Mouse (Mus musculus): ENCODE results near the gene Tns4. TPM values are rescaled to one million over a fixed set of nuclear protein-coding genes. Genes with fewer than 3 reads are reported as not detected.

Tns4 gene
- total and polyA plus RNA-seq, 3 experiments, result 0.03 TPM; not detected in 2

DNA sequence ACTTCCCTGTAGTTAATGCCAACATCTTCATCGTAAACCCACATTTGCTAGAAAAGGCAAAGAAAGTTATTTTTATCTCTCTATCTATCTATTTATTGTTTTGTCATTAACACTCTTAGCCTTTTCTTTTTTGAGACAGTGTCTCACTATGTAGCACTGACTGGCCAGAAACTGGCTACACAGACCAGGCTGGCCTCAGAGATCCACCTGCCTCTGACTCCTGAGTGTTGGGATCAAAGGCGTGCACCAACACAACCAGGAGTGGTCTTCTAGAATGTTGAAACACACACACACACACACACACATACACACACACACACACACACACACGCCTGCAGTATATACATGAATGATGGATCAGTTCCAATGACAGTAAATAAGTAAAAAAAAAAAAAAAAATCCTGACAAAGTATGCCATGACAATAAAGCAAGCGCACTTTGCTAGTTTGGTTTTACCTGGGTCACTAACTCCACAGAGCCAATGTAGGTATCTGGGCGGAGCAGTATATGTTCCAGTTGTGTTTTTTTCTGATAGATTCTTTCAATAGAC lies 66.6 kb downstream of the Tns4 start:
- H3K27ac ChIP-seq (ENCODE audit: control insufficient read depth, low read depth, low read length), result no peak overlapping the region
- TF ChIP-seq UBTF (IDR thresholded peaks at IDR 0.05; ENCODE audit: borderline replicate concordance, insufficient read depth, low read depth, low read length), result 0 out of 2 replicates have a peak, but pooled peaks have one; percentile 17
- 0 out of 2 replicates have a peak, but pooled peaks have one; percentile 16 for TF ChIP-seq TBP (IDR thresholded peaks at IDR 0.05; ENCODE audit: low read depth, low read length)
- TF ChIP-seq ZNF384 (IDR thresholded peaks at IDR 0.05; ENCODE audit: low read depth, low read length), result peak; percentile 45; the same call in 1 of the 2 replicates
- peak; percentile 53 for TF ChIP-seq SIN3A (IDR thresholded peaks at IDR 0.05; ENCODE audit: low read length)
- TF ChIP-seq ZKSCAN1 (IDR thresholded peaks at IDR 0.05; ENCODE audit: low read depth, low read length), result no peak
- TF ChIP-seq MAZ (IDR thresholded peaks at IDR 0.05; ENCODE audit: low read depth, low read length), result 0 out of 2 replicates have a peak, but pooled peaks have one; percentile 39
- TF ChIP-seq MXI1 (IDR thresholded peaks at IDR 0.05; ENCODE audit: low read depth, low read length), result no peak; the same call in 1 of the 2 replicates
- H3K36me3 ChIP-seq (ENCODE audit: control insufficient read depth in 1 of 2, insufficient read depth in 2 of 2, low read length in 2 of 2), result peaks cover 46 to 50% of the 10 kb centered on the region in 2 experiments
- H3K4me3 ChIP-seq (ENCODE audit: control insufficient read depth in 1 of 2, insufficient read depth in 1 of 2, low read depth in 2 of 2, low read length in 2 of 2), result peak overlapping the region; percentile 88 to 93
- H3K27me3 ChIP-seq (ENCODE audit: control insufficient read depth in 1 of 2, insufficient read depth in 2 of 2, low read length in 2 of 2), result no peaks in the 10 kb centered on the region
- no peak for DNase-seq (ENCODE audit: low read depth, low spot score)
- H3K9me3 ChIP-seq (replicated peaks; ENCODE audit: insufficient read depth, low read length), result no peaks in the 10 kb centered on the region
- peak overlapping the region; percentile 97 for H3K9ac ChIP-seq (ENCODE audit: control insufficient read depth, low read depth, low read length, poor library complexity, severe bottlenecking)
- peaks cover 0 to 11% of the 10 kb centered on the region in 2 experiments; a peak in 3 of 4 replicates for H3K4me1 ChIP-seq (ENCODE audit: control insufficient read depth in 1 of 2, insufficient read depth in 2 of 2, low read length in 2 of 2)
- peaks cover 42% of the 10 kb centered on the region for H3K79me2 ChIP-seq (ENCODE audit: control insufficient read depth, insufficient read depth, low read length, poor library complexity)

DNA sequence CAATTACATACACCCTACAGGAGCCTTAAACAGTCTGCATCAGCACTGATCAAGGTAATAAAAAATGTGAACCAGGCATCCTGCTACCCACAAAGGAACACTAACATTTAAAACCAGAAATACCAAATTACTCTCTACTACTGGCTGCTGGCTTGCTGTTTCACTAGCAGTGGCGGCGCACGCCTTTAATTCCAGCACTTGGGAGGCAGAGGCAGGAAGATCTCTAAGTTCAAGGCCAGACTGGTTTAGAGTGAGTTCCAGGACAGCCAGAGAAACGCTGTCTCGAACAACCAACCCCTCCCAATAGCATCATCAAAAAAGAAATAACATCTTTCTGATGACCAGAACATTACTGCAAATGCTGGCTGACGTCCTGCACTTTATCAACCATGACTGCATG lies 69.3 kb downstream of the Tns4 start:
- Histone ChIP-seq H3K79me2 (ENCODE audit: control insufficient read depth, insufficient read depth, low read length, poor library complexity) (peaks cover 43% of the 10 kb centered on the region), H3K27me3 (ENCODE audit: control insufficient read depth in 1 of 2, insufficient read depth in 2 of 2, low read length in 2 of 2) (no peaks in the 10 kb centered on the region), H3K36me3 (ENCODE audit: control insufficient read depth in 1 of 2, insufficient read depth in 2 of 2, low read length in 2 of 2) (peaks cover 55 to 76% of the 10 kb centered on the region in 2 experiments), H3K4me3 (ENCODE audit: control insufficient read depth in 1 of 2, insufficient read depth in 1 of 2, low read depth in 2 of 2, low read length in 2 of 2) (no peak overlapping the region), H3K9ac (ENCODE audit: control insufficient read depth, low read depth, low read length, poor library complexity, severe bottlenecking) (no peak overlapping the region), H3K27ac (ENCODE audit: control insufficient read depth, low read depth, low read length) (no peak overlapping the region), H3K9me3 (replicated peaks; ENCODE audit: insufficient read depth, low read length) (no peaks in the 10 kb centered on the region), H3K4me1 (ENCODE audit: control insufficient read depth in 1 of 2, insufficient read depth in 2 of 2, low read length in 2 of 2) (peaks cover 0 to 11% of the 10 kb centered on the region in 2 experiments; a peak in 3 of 4 replicates)
- no peak for DNase-seq (ENCODE audit: low read depth, low spot score)
- TF ChIP-seq MYC (IDR thresholded peaks at IDR 0.05; ENCODE audit: low read depth, low read length), result no peak
- no peak for TF ChIP-seq MAZ (IDR thresholded peaks at IDR 0.05; ENCODE audit: low read depth, low read length)
- TF ChIP-seq SMC3 (IDR thresholded peaks at IDR 0.05; ENCODE audit: low read depth, low read length), result no peak
- no peak for TF ChIP-seq NRF1 (IDR thresholded peaks at IDR 0.05; ENCODE audit: insufficient read depth, low read depth, low read length, poor library complexity, severe bottlenecking)
- TF ChIP-seq GABPA (IDR thresholded peaks at IDR 0.05; ENCODE audit: low read depth, low read length), result no peak
- no peak for TF ChIP-seq KAT2A (conservative IDR thresholded peaks at IDR 0.05; ENCODE audit: low read depth, low read length)
- no peak for TF ChIP-seq TBP (IDR thresholded peaks at IDR 0.05; ENCODE audit: low read depth, low read length)
- no peak for TF ChIP-seq MXI1 (IDR thresholded peaks at IDR 0.05; ENCODE audit: low read depth, low read length)
- no peak for TF ChIP-seq POLR2AphosphoS5 (IDR thresholded peaks at IDR 0.05; ENCODE audit: borderline replicate concordance, low read depth, low read length)
- no peak for TF ChIP-seq ETS1 (IDR thresholded peaks at IDR 0.05; ENCODE audit: low read depth, low read length)
- TF ChIP-seq MEF2A (IDR thresholded peaks at IDR 0.05; ENCODE audit: extremely low read depth, insufficient replicate concordance, low read depth, low read length, poor library complexity, severe bottlenecking), result no peak
- no peak for TF ChIP-seq POLR2AphosphoS2 (IDR thresholded peaks at IDR 0.05; ENCODE audit: low read length)
- no peak for TF ChIP-seq E2F4 (IDR thresholded peaks at IDR 0.05; ENCODE audit: borderline replicate concordance, low read depth, low read length)
- TF ChIP-seq CTCF (IDR thresholded peaks at IDR 0.05 in 2 of 3, conservative IDR thresholded peaks at IDR 0.05 in 1 of 3; ENCODE audit: control insufficient read depth in 1 of 3, insufficient read depth in 1 of 3, low read depth in 2 of 3, low read length in 3 of 3, poor library complexity in 1 of 3, severe bottlenecking in 1 of 3), result no peak
- TF ChIP-seq BHLHE40 (IDR thresholded peaks at IDR 0.05; ENCODE audit: borderline replicate concordance, low read depth, low read length), result no peak

Other genes starting within 250 kb of the Tns4 start
- gene Wipf2, start 225.7 kb downstream of the Tns4 start, total RNA-seq (2012; rRNA removed), result 2.9 and 3.2 TPM in 2 replicates
- 1 to 10 TPM in 1 of 2 experiments, not detected in 1; 7.1 TPM for gene Wipf2, start 225.7 kb downstream of the Tns4 start, polyA plus RNA-seq (2012; ENCODE audit: insufficient read depth in 1 of 2, insufficient read length in 2 of 2, low read depth in 1 of 2, low replicate concordance in 2 of 2, missing spikeins in 1 of 2)
- gene Cdc6, start 181.5 kb downstream of the Tns4 start, total RNA-seq (2012; rRNA removed), result 83.4 and 104 TPM in 2 replicates
- gene Cdc6, start 181.5 kb downstream of the Tns4 start, polyA plus RNA-seq (2012; ENCODE audit: insufficient read depth in 1 of 2, insufficient read length in 2 of 2, low read depth in 1 of 2, low replicate concordance in 2 of 2, missing spikeins in 1 of 2), result 10 to 100 TPM; 56.9 to 69.4 TPM
- 9.8 and 12.1 TPM in 2 replicates for gene Rara, start 161.5 kb downstream of the Tns4 start, total RNA-seq (2012; rRNA removed)
- 10 to 100 TPM in 1 of 2 experiments, not detected in 1; 13.7 TPM for gene Rara, start 161.5 kb downstream of the Tns4 start, polyA plus RNA-seq (2012; ENCODE audit: insufficient read depth in 1 of 2, insufficient read length in 2 of 2, low read depth in 1 of 2, low replicate concordance in 2 of 2, missing spikeins in 1 of 2)
- gene Gjd3, start 106.3 kb downstream of the Tns4 start, total RNA-seq (2012; rRNA removed), result not detected in 2 replicates
- not detected for gene Gjd3, start 106.3 kb downstream of the Tns4 start, polyA plus RNA-seq (2012; ENCODE audit: insufficient read depth in 1 of 2, insufficient read length in 2 of 2, low read depth in 1 of 2, low replicate concordance in 2 of 2, missing spikeins in 1 of 2)
- gene Top2a, start 65.1 kb downstream of the Tns4 start, total RNA-seq (2012; rRNA removed), result 443 and 477 TPM in 2 replicates
- gene Top2a, start 65.1 kb downstream of the Tns4 start, polyA plus RNA-seq (2012; ENCODE audit: insufficient read depth in 1 of 2, insufficient read length in 2 of 2, low read depth in 1 of 2, low replicate concordance in 2 of 2, missing spikeins in 1 of 2), result 100 to 1,000 TPM; 395 to 643 TPM
- gene Igfbp4, start 48.1 kb downstream of the Tns4 start, total RNA-seq (2012; rRNA removed), result 89.8 and 94.4 TPM in 2 replicates
- gene Igfbp4, start 48.1 kb downstream of the Tns4 start, polyA plus RNA-seq (2012; ENCODE audit: insufficient read depth in 1 of 2, insufficient read length in 2 of 2, low read depth in 1 of 2, low replicate concordance in 2 of 2, missing spikeins in 1 of 2), result 100 to 1,000 TPM in 1 of 2 experiments, not detected in 1; 221 TPM
- 0.04 TPM in 1 of 2 replicates, not detected in the other for gene Ccr7, start 65.8 kb upstream of the Tns4 start, total RNA-seq (2012; rRNA removed)
- under 1 TPM in 1 of 2 experiments, not detected in 1; 0.06 TPM for gene Ccr7, start 65.8 kb upstream of the Tns4 start, polyA plus RNA-seq (2012; ENCODE audit: insufficient read depth in 1 of 2, insufficient read length in 2 of 2, low read depth in 1 of 2, low replicate concordance in 2 of 2, missing spikeins in 1 of 2)
- 243 and 265 TPM in 2 replicates for gene Smarce1, start 141.7 kb upstream of the Tns4 start, total RNA-seq (2012; rRNA removed)
- 100 to 1,000 TPM in 1 of 2 experiments, not detected in 1; 277 TPM for gene Smarce1, start 141.7 kb upstream of the Tns4 start, polyA plus RNA-seq (2012; ENCODE audit: insufficient read depth in 1 of 2, insufficient read length in 2 of 2, low read depth in 1 of 2, low replicate concordance in 2 of 2, missing spikeins in 1 of 2)
- gene Krt222, start 154.8 kb upstream of the Tns4 start, total RNA-seq (2012; rRNA removed), result not detected in 2 replicates
- gene Krt222, start 154.8 kb upstream of the Tns4 start, polyA plus RNA-seq (2012; ENCODE audit: insufficient read depth in 1 of 2, insufficient read length in 2 of 2, low read depth in 1 of 2, low replicate concordance in 2 of 2, missing spikeins in 1 of 2), result under 1 TPM in 1 of 2 experiments, not detected in 1; 0.07 TPM
- not detected in 2 replicates for gene Krt24, start 196.0 kb upstream of the Tns4 start, total RNA-seq (2012; rRNA removed)
- not detected for gene Krt24, start 196.0 kb upstream of the Tns4 start, polyA plus RNA-seq (2012; ENCODE audit: insufficient read depth in 1 of 2, insufficient read length in 2 of 2, low read depth in 1 of 2, low replicate concordance in 2 of 2, missing spikeins in 1 of 2)
- not detected in 2 replicates for gene Krt25, start 233.6 kb upstream of the Tns4 start, total RNA-seq (2012; rRNA removed)
- gene Krt25, start 233.6 kb upstream of the Tns4 start, polyA plus RNA-seq (2012; ENCODE audit: insufficient read depth in 1 of 2, insufficient read length in 2 of 2, low read depth in 1 of 2, low replicate concordance in 2 of 2, missing spikeins in 1 of 2), result not detected
- not detected in 2 replicates for gene Krt26, start 248.7 kb upstream of the Tns4 start, total RNA-seq (2012; rRNA removed)
- gene Krt26, start 248.7 kb upstream of the Tns4 start, polyA plus RNA-seq (2012; ENCODE audit: insufficient read depth in 1 of 2, insufficient read length in 2 of 2, low read depth in 1 of 2, low replicate concordance in 2 of 2, missing spikeins in 1 of 2), result not detected